Mouse (Mus musculus): Measurements from ENCODE around the gene Krt18. TPM values are rescaled to one million over a fixed set of nuclear protein-coding genes. Genes with fewer than 3 reads are reported as not detected.
A peak's percentile ranks its signal among the peaks of the same experiment; 100 is the strongest.

Gene Krt18
- total and polyA plus RNA-seq, 3 experiments, result not detected

- ATAC-seq (ENCODE audit: extremely low read depth, insufficient number of reproducible peaks, low FRiP score, poor library complexity, severe bottlenecking) (no peak), DNase-seq (ENCODE audit: low spot score) (no peak)
- Histone ChIP-seq H3K4me1 (ENCODE audit: insufficient read depth, low read depth, low read length) (peaks cover 3% of the 10 kb centered on the region), H3K27me3 (ENCODE audit: insufficient read depth, low read length) (peaks cover 16% of the 10 kb centered on the region), H3K9me3 (replicated peaks) (no peaks in the 10 kb centered on the region), H3K4me3 (ENCODE audit: low read depth, low read length) (no peak overlapping the region), H3K36me3 (replicated peaks) (no peaks in the 10 kb centered on the region)
- no peak for TF ChIP-seq GATA2 (IDR thresholded peaks at IDR 0.05; ENCODE audit: borderline replicate concordance, low read depth, low read length)
- TF ChIP-seq GATA1 (IDR thresholded peaks at IDR 0.05; ENCODE audit: borderline replicate concordance, low read length), result no peak
- TF ChIP-seq POLR2AphosphoS5 (IDR thresholded peaks at IDR 0.05; ENCODE audit: insufficient replicate concordance, low read depth, low read length), result no peak
- no peak for TF ChIP-seq CTCF (IDR thresholded peaks at IDR 0.05; ENCODE audit: low read depth, low read length)
- no peak for TF ChIP-seq TAL1 (conservative IDR thresholded peaks at IDR 0.05; ENCODE audit: low read depth, low read length)
Observed at GRCm38 (mm10) chr15:102049871-102050270, 21.9 kb downstream of the Krt18 start.

GRCm38 (mm10) chr15:102051920-102052683, 24.1 kb downstream of the Krt18 start:
- ATAC-seq (ENCODE audit: extremely low read depth, insufficient number of reproducible peaks, low FRiP score, poor library complexity, severe bottlenecking) (no peak), DNase-seq (ENCODE audit: low spot score) (no peak)
- Histone ChIP-seq H3K4me1 (ENCODE audit: insufficient read depth, low read depth, low read length) (peaks cover 3% of the 10 kb centered on the region), H3K9me3 (replicated peaks) (no peaks in the 10 kb centered on the region), H3K4me3 (ENCODE audit: low read depth, low read length) (peak overlapping the region; percentile 38), H3K36me3 (replicated peaks) (no peaks in the 10 kb centered on the region), H3K27me3 (ENCODE audit: insufficient read depth, low read length) (peaks cover 24% of the 10 kb centered on the region)
- no peak for TF ChIP-seq POLR2AphosphoS5 (IDR thresholded peaks at IDR 0.05; ENCODE audit: insufficient replicate concordance, low read depth, low read length)
- no peak for TF ChIP-seq GATA1 (IDR thresholded peaks at IDR 0.05; ENCODE audit: borderline replicate concordance, low read length)
- TF ChIP-seq GATA2 (IDR thresholded peaks at IDR 0.05; ENCODE audit: borderline replicate concordance, low read depth, low read length), result no peak
- no peak for TF ChIP-seq TAL1 (conservative IDR thresholded peaks at IDR 0.05; ENCODE audit: low read depth, low read length)
- no peak for TF ChIP-seq CTCF (IDR thresholded peaks at IDR 0.05; ENCODE audit: low read depth, low read length)

DNA sequence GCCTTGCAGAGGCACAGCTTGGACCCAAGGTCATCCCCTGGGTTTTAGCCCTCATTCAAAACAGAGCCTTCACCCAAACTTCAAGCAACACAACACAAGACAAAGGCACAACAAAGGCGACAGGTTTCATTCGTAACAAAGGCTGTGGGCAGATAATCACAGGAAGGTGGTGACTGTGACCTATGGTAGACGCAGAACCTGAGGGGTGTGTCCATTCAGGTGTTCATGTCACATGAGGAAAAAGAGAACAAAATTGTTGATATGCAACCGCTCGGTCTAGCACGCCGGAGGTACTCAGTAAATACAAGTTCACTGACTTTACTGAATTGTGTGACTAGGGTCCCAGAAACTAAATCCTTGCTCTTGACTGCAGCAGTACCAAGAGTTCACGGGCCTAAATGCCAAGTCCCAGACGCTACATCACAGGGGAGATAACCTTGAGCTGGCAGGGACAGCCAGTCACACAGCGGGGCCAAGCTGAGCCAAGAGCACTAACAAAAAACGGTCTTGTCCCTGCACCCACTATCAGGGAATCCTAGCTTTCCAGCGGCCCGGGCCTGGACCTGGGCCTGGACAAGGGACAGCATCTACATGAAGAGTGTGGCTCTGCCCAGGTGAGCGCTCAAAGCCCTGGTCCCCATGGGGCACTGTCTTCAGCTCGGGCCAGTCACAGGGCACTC, 28.7 kb downstream of the Krt18 start:
- Histone ChIP-seq H3K4me3 (ENCODE audit: low read depth, low read length) (no peak overlapping the region), H3K9me3 (replicated peaks) (no peaks in the 10 kb centered on the region), H3K36me3 (replicated peaks) (no peaks in the 10 kb centered on the region), H3K27me3 (ENCODE audit: insufficient read depth, low read length) (peaks cover 27% of the 10 kb centered on the region), H3K4me1 (ENCODE audit: insufficient read depth, low read depth, low read length) (peaks cover 3% of the 10 kb centered on the region)
- TF ChIP-seq TAL1 (conservative IDR thresholded peaks at IDR 0.05; ENCODE audit: low read depth, low read length) (no peak), POLR2AphosphoS5 (IDR thresholded peaks at IDR 0.05; ENCODE audit: insufficient replicate concordance, low read depth, low read length) (no peak), GATA2 (IDR thresholded peaks at IDR 0.05; ENCODE audit: borderline replicate concordance, low read depth, low read length) (no peak), GATA1 (IDR thresholded peaks at IDR 0.05; ENCODE audit: borderline replicate concordance, low read length) (no peak), CTCF (IDR thresholded peaks at IDR 0.05; ENCODE audit: low read depth, low read length) (no peak)
- ATAC-seq (ENCODE audit: extremely low read depth, insufficient number of reproducible peaks, low FRiP score, poor library complexity, severe bottlenecking) (no peak), DNase-seq (ENCODE audit: low spot score) (no peak)

DNA sequence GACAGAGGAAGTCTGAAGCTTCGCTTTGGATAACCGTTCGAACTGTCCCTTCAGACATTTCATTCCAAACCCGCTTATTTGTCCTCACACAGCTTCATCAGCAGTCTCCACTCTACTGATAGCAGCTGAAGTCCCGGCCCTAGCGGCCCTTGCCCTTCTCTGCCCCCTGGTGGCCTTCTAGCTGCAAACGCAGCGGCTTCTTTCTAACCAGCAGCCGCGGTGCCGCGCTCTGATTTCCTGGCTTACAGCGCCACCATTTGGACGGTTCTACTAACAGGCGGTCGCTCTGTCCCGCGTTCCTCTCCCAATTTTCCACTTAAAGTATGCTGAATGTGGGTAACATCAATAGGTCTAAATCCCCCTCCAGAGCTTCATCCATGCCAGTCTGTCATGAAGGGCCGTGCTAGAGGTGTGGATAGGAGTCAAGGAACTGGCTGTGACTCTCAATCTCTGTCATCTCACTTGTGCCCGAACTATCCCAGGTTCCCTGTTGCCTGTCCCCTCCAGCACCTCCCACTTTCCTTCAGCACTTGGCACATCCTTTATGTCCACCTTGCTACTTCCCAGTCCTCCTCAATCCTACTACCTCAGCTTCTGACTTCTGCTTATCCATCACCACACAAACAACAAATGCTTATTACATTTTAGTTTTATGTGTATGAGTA, 37.8 kb downstream of the Krt18 start:
- DNase-seq (ENCODE audit: low spot score) (peak; percentile 78), ATAC-seq (ENCODE audit: extremely low read depth, insufficient number of reproducible peaks, low FRiP score, poor library complexity, severe bottlenecking) (peak; percentile 75)
- TF ChIP-seq CTCF (IDR thresholded peaks at IDR 0.05; ENCODE audit: low read depth, low read length) (peak; percentile 67), GATA1 (IDR thresholded peaks at IDR 0.05; ENCODE audit: borderline replicate concordance, low read length) (no peak), TAL1 (conservative IDR thresholded peaks at IDR 0.05; ENCODE audit: low read depth, low read length) (no peak), GATA2 (IDR thresholded peaks at IDR 0.05; ENCODE audit: borderline replicate concordance, low read depth, low read length) (no peak), POLR2AphosphoS5 (IDR thresholded peaks at IDR 0.05; ENCODE audit: insufficient replicate concordance, low read depth, low read length) (no peak)
- H3K27me3 ChIP-seq (ENCODE audit: insufficient read depth, low read length), result peaks cover 49% of the 10 kb centered on the region
- no peaks in the 10 kb centered on the region for H3K9me3 ChIP-seq (replicated peaks)
- H3K36me3 ChIP-seq (replicated peaks), result no peaks in the 10 kb centered on the region
- H3K4me3 ChIP-seq (ENCODE audit: low read depth, low read length), result no peak overlapping the region
- H3K4me1 ChIP-seq (ENCODE audit: insufficient read depth, low read depth, low read length), result peaks cover 19% of the 10 kb centered on the region

GRCm38 (mm10) chr15:102070476-102071467, 42.8 kb downstream of the Krt18 start:
- DNase-seq (ENCODE audit: low spot score), result no peak
- peaks cover 28% of the 10 kb centered on the region for H3K4me1 ChIP-seq (ENCODE audit: insufficient read depth, low read depth, low read length)

More at GRCm38 (mm10) chr15:102070476-102071467, 42.8 kb downstream of the Krt18 start:
- TF ChIP-seq GATA2 (IDR thresholded peaks at IDR 0.05; ENCODE audit: borderline replicate concordance, low read depth, low read length) (no peak), GATA1 (IDR thresholded peaks at IDR 0.05; ENCODE audit: borderline replicate concordance, low read length) (no peak), POLR2AphosphoS5 (IDR thresholded peaks at IDR 0.05; ENCODE audit: insufficient replicate concordance, low read depth, low read length) (no peak), CTCF (IDR thresholded peaks at IDR 0.05; ENCODE audit: low read depth, low read length) (no peak), TAL1 (conservative IDR thresholded peaks at IDR 0.05; ENCODE audit: low read depth, low read length) (no peak)
- H3K36me3 ChIP-seq (replicated peaks), result peaks cover 12% of the 10 kb centered on the region
- no peaks in the 10 kb centered on the region for H3K9me3 ChIP-seq (replicated peaks)
- H3K27me3 ChIP-seq (ENCODE audit: insufficient read depth, low read length), result peaks cover 36% of the 10 kb centered on the region
- no peak for ATAC-seq (ENCODE audit: extremely low read depth, insufficient number of reproducible peaks, low FRiP score, poor library complexity, severe bottlenecking)
- H3K4me3 ChIP-seq (ENCODE audit: low read depth, low read length), result no peak overlapping the region
